Mouse (Mus musculus) liver, adult 2 months (tissue): ENCODE results near the gene Ptcra. TPM values are rescaled to one million over a fixed set of nuclear protein-coding genes. Genes with fewer than 3 reads are reported as not detected.

Experiments
- DNase-seq: peaks from one replicate; pipeline ENCODE4 v3.0.0-alpha.2; 2011; ENCODE audit warnings: low read depth, low spot score; ENCODE audit errors: extremely low read depth
- H3K27ac ChIP-seq: fragments of 200-500 bp; replicated peaks from 2 replicates; pipeline ENCODE4 v1.5.1; 2012; ENCODE audit warnings: low read depth, mild to moderate bottlenecking, control low read depth, inconsistent platforms, low read length; ENCODE audit not compliant: insufficient read depth
- H3K27me3 ChIP-seq: fragments of 200-500 bp; 2 replicates; pipeline ENCODE4 v1.6.1; 2012; ENCODE audit warnings: mild to moderate bottlenecking, moderate library complexity, low read length, inconsistent platforms; ENCODE audit not compliant: control insufficient read depth, insufficient read depth
- H3K36me3 ChIP-seq: fragments of 200-500 bp; 2 replicates; pipeline ENCODE4 v1.6.1; 2012; ENCODE audit warnings: low read length, inconsistent platforms; ENCODE audit not compliant: control insufficient read depth, insufficient read depth
- H3K4me1 ChIP-seq: fragments of 200-500 bp; 2 replicates; pipeline ENCODE4 v1.6.1; 2011; ENCODE audit warnings: low read length; ENCODE audit not compliant: control insufficient read depth, insufficient read depth
- H3K4me3 ChIP-seq: fragments of 200-500 bp; 2 replicates; pipeline ENCODE4 v1.5.1; 2011; ENCODE audit warnings: low read depth, mild to moderate bottlenecking, control low read depth, low read length, moderate library complexity; ENCODE audit not compliant: insufficient read depth
- H3K79me2 ChIP-seq: fragments of 200-500 bp; 2 replicates; pipeline ENCODE4 v1.6.1; 2012; ENCODE audit warnings: inconsistent platforms, mild to moderate bottlenecking, low read length, moderate library complexity; ENCODE audit not compliant: control insufficient read depth, insufficient read depth
- H3K9ac ChIP-seq: fragments of 200-500 bp; 2 replicates; pipeline ENCODE4 v1.6.1; 2012; ENCODE audit warnings: low read depth, mild to moderate bottlenecking, control low read depth, inconsistent platforms, low read length
- CTCF ChIP-seq: fragments of 200-500 bp; IDR thresholded peaks from 2 replicates; pipeline ENCODE4 v1.5.1; 2011; ENCODE audit warnings: low read depth, low read length, control low read depth
- POLR2A ChIP-seq: fragments of 200-500 bp; IDR thresholded peaks from 2 replicates; pipeline ENCODE4 v1.6.1; 2011; ENCODE audit warnings: low read length, control low read depth; ENCODE audit not compliant: insufficient read depth; ENCODE audit errors: extremely low read depth
- WGBS: fragments of 180-500 bp; shearing (Covaris S2); methylation state at CpG from one replicate; pipeline ENCODE4 v1.1.7; 2018; 5-methylcytosine and 5-hydroxymethylcytosine counted together
- polyA plus RNA-seq: library from polyadenylated mRNA; depleted of rRNA; stranded (reverse); fragments of >200 nt; gene quantifications from 2 replicates; pipeline ENCODE4 v1.2.3, GENCODE M21; 2012
- total RNA-seq: library from RNA; depleted of rRNA; stranded (reverse); fragments of >200 nt; gene quantifications from 2 replicates; pipeline ENCODE4 v1.2.3, GENCODE M21; 2014

Gene Ptcra
- total and polyA plus RNA-seq, 2 experiments: 0.06 TPM; not detected in 1

GRCm38 (mm10) chr17:46751056-46751793 lies 12.3 kb downstream of the Ptcra start:
- H3K4me1 ChIP-seq: peaks cover 7% of the 10 kb centered on the region
- no peaks in the 10 kb centered on the region for H3K27me3 ChIP-seq
- H3K36me3 ChIP-seq: peaks cover 5% of the 10 kb centered on the region; the same call in 1 of the 2 replicates
- H3K9ac ChIP-seq: peak overlapping the region; percentile 89
- TF ChIP-seq CTCF: no peak
- 0 out of 2 replicates have a peak, but pooled peaks have one; percentile 13 for TF ChIP-seq POLR2A
- H3K27ac ChIP-seq: peak overlapping the region; percentile 87
- DNase-seq: peak; percentile 68
- 15% methylated on average over 16 of the region's 16 CpGs for WGBS
- H3K79me2 ChIP-seq: peaks cover 11% of the 10 kb centered on the region; the same call in 1 of the 2 replicates
- H3K4me3 ChIP-seq: peak overlapping the region; percentile 89

- H3K36me3 ChIP-seq: peaks cover 5% of the 10 kb centered on the region; the same call in 1 of the 2 replicates
- no peak overlapping the region for H3K4me3 ChIP-seq
- H3K4me1 ChIP-seq: peaks cover 7% of the 10 kb centered on the region
- DNase-seq: no peak
- peaks cover 11% of the 10 kb centered on the region; the same call in 1 of the 2 replicates for H3K79me2 ChIP-seq
- 88% methylated on average over 4 of the region's 4 CpGs for WGBS
- no peak for TF ChIP-seq POLR2A
- no peak for TF ChIP-seq CTCF
- no peaks in the 10 kb centered on the region for H3K27me3 ChIP-seq
- H3K9ac ChIP-seq: peak overlapping the region; percentile 37
- H3K27ac ChIP-seq: peak overlapping the region; percentile 36
Measured at GRCm38 (mm10) chr17:46750580-46750979, 12.9 kb downstream of the Ptcra start.

- Histone ChIP-seq H3K36me3 (peaks cover 9% of the 10 kb centered on the region), H3K27ac (no peak overlapping the region), H3K4me3 (no peak overlapping the region), H3K4me1 (peaks cover 7% of the 10 kb centered on the region), H3K27me3 (no peaks in the 10 kb centered on the region), H3K79me2 (peaks cover 11% of the 10 kb centered on the region; the same call in 1 of the 2 replicates), H3K9ac (no peak overlapping the region)
- TF ChIP-seq POLR2A (no peak), CTCF (no peak)
- DNase-seq: no peak
- 94% methylated on average over 5 of the region's 5 CpGs for WGBS
Measured at GRCm38 (mm10) chr17:46749282-46749681, 14.2 kb downstream of the Ptcra start.

- no peak overlapping the region for H3K9ac ChIP-seq
- peak; percentile 82 for DNase-seq
- 20% methylated on average over 2 of the region's 2 CpGs for WGBS
Measured at GRCm38 (mm10) chr17:46747806-46748205, 15.7 kb downstream of the Ptcra start.

GRCm38 (mm10) chr17:46747234-46747633 lies 16.3 kb downstream of the Ptcra start:
- peak; percentile 15 for DNase-seq
- H3K27me3 ChIP-seq: no peaks in the 10 kb centered on the region
- peak overlapping the region; percentile 2 for H3K27ac ChIP-seq
- H3K79me2 ChIP-seq: peaks cover 11% of the 10 kb centered on the region; the same call in 1 of the 2 replicates
- peaks cover 7% of the 10 kb centered on the region for H3K4me1 ChIP-seq
- H3K4me3 ChIP-seq: no peak overlapping the region
- no peak overlapping the region for H3K9ac ChIP-seq
- peaks cover 14% of the 10 kb centered on the region for H3K36me3 ChIP-seq
- whole genome bisulfite sequencing: 79% methylated on average over 8 of the region's 8 CpGs
- TF ChIP-seq POLR2A (no peak), CTCF (no peak)

More at GRCm38 (mm10) chr17:46747806-46748205, 15.7 kb downstream of the Ptcra start:
- TF ChIP-seq POLR2A (no peak), CTCF (no peak)
- Histone ChIP-seq H3K36me3 (peaks cover 12% of the 10 kb centered on the region), H3K4me3 (no peak overlapping the region), H3K4me1 (peaks cover 7% of the 10 kb centered on the region), H3K79me2 (peaks cover 11% of the 10 kb centered on the region; the same call in 1 of the 2 replicates), H3K27ac (peak overlapping the region; percentile 2), H3K27me3 (no peaks in the 10 kb centered on the region)

GRCm38 (mm10) chr17:46745506-46745905 lies 18.0 kb downstream of the Ptcra start:
- Histone ChIP-seq H3K9ac (no peak overlapping the region), H3K4me1 (0 out of 2 replicates have a peak, but pooled peaks cover 2% of the 10 kb centered on the region), H3K79me2 (peaks cover 5% of the 10 kb centered on the region; the same call in 1 of the 2 replicates), H3K4me3 (no peak overlapping the region), H3K36me3 (peaks cover 14% of the 10 kb centered on the region), H3K27me3 (no peaks in the 10 kb centered on the region), H3K27ac (no peak overlapping the region)
- no peak for DNase-seq
- TF ChIP-seq CTCF: no peak
- no peak for TF ChIP-seq POLR2A
- WGBS: 98% methylated on average over 2 of the region's 2 CpGs
